Mouse (Mus musculus) embryo, embryonic 10.5 days (tissue): ENCODE results near the gene Cdc20.

Experiments used
- DNase-seq: peaks from one replicate; pipeline ENCODE4 v3.0.0-alpha.2; 2015; ENCODE audit warnings: low spot score

The Cdc20 gene

GRCm38 (mm10) chr4:118436820-118437603, at the start of gene Cdc20:
Gene Cdc20, minus strand, starts transcription at chr4:118437352.
- peak; percentile 98 for DNase-seq

GRCm38 (mm10) chr4:118476773-118477530, 39.8 kb upstream of the Cdc20 start:
- peak; percentile 74 for DNase-seq

- DNase-seq = no peak
These were observed 35.5 kb upstream of the Cdc20 start for GRCm38 (mm10) chr4:118472687-118473086.

- DNase-seq = peak; percentile 62
These were observed 34.1 kb upstream of the Cdc20 start for GRCm38 (mm10) chr4:118471281-118471680.

- DNase-seq = peak; percentile 54
These were observed 28.6 kb upstream of the Cdc20 start for GRCm38 (mm10) chr4:118465697-118466163.

GRCm38 (mm10) chr4:118464956-118465355, 27.8 kb upstream of the Cdc20 start:
- DNase-seq = no peak

GRCm38 (mm10) chr4:118457345-118457975, 20.3 kb upstream of the Cdc20 start, which contains the start of gene Mpl:
Gene Mpl, minus strand, starts transcription at chr4:118457513.
- no peak for DNase-seq

- peak; percentile 58 for DNase-seq
These were observed 9.4 kb upstream of the Cdc20 start for GRCm38 (mm10) chr4:118446415-118447153.

GRCm38 (mm10) chr4:118445781-118446414, 8.7 kb upstream of the Cdc20 start:
- DNase-seq = peak; percentile 74

- no peak for DNase-seq
These were observed 7.9 kb upstream of the Cdc20 start for GRCm38 (mm10) chr4:118445088-118445487.

GRCm38 (mm10) chr4:118437829-118438253, 689 bp upstream of the Cdc20 start:
- peak; percentile 68 for DNase-seq

GRCm38 (mm10) chr4:118432332-118432731, 4.8 kb downstream of the Cdc20 start:
- DNase-seq = peak; percentile 11

- DNase-seq = no peak
These were observed 7.8 kb downstream of the Cdc20 start for GRCm38 (mm10) chr4:118429215-118429895.

GRCm38 (mm10) chr4:118428531-118429214, 8.5 kb downstream of the Cdc20 start:
- peak; percentile 8 for DNase-seq

- DNase-seq = peak; percentile 90
These were observed 9.2 kb downstream of the Cdc20 start, which contains the start of gene Elovl1 for GRCm38 (mm10) chr4:118427768-118428451. Gene Elovl1, plus strand, starts transcription at chr4:118428093.

GRCm38 (mm10) chr4:118427415-118427767, 9.8 kb downstream of the Cdc20 start:
- DNase-seq = no peak

GRCm38 (mm10) chr4:118425374-118425773, 11.8 kb downstream of the Cdc20 start:
- DNase-seq = no peak

- DNase-seq = no peak
These were observed 12.5 kb downstream of the Cdc20 start for GRCm38 (mm10) chr4:118424541-118425160.

GRCm38 (mm10) chr4:118421384-118421783, 15.8 kb downstream of the Cdc20 start:
- no peak for DNase-seq
